Mouse (Mus musculus) liver (tissue): ENCODE data around the gene Anks6.
A peak's percentile ranks its signal among the peaks of the same experiment; 100 is the strongest.
"Not testable (repeated sequence)": the region's sequence is repeated elsewhere in the genome, so short reads cannot be mapped to it uniquely, and the experiment has no call there.

Source experiments
- DNase-seq: peaks from one replicate; pipeline ENCODE4 v3.0.0-alpha.2; 2020; ENCODE audit warnings: mixed read lengths

The Anks6 gene

DNA sequence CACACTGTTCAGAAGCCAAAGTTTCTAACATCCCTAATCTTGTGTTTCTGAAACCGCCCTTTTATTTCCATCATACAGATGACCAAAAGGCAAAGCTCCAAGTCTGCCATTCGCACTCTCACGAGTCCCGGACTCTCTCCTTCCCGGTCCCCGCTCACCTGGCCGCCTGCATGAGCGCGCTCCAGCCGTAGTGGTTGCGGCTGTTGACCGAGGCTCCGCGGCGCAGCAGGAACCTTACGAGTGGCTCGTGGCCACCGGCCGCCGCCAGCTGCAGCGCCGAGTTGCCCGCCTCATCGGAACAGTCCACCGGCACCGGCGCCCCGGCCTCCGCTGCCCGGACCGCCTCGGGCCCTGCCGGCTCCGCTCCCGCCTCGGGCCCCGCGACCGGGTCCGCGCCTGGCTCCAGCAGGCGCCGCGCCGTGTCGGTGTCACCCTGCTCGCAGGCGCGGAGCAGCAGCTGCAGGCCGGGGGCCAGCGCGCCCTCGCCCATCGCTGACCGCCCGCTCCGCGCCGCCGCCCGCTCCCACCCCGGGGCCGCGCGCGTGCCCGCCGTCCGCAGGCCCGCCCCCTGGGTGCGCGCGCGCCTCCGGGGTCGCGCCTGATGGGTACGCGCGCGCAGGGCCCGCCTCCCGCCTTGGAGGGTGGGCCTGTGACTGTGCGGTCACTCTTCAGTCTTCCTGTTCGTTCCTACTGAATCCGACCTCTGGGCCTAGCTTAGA lies at the start of gene Anks6:
Anks6 (minus strand) TSS at position 637 of the 719 bp plus-strand sequence.
- DNase-seq: peak; percentile 52

GRCm38 (mm10) chr4:47103561-47103960 lies 46.3 kb upstream of the Anks6 start:
- no peak for DNase-seq

DNA sequence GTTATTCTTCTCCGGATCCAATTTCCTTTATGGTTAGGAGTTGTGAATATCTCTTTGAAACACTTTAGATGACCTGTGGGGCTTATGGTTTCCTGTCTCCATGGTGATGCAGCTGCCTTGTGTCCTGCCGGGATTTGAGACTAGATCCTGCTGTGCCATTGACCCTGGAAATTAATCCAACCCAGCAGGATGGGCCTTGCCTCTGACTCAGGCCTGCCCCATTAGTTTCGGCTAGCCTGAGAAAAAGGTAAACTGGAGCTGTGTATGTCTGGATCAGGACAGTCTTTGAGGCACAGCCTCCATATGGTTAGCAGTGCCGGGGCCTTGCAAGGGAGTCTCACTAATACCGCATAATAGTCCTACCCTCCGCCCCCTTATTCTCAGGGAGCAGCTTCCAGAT lies 36.4 kb upstream of the Anks6 start:
- no peak for DNase-seq

- DNase-seq: no peak
Measured at GRCm38 (mm10) chr4:47093161-47093560, 35.9 kb upstream of the Anks6 start.

DNA sequence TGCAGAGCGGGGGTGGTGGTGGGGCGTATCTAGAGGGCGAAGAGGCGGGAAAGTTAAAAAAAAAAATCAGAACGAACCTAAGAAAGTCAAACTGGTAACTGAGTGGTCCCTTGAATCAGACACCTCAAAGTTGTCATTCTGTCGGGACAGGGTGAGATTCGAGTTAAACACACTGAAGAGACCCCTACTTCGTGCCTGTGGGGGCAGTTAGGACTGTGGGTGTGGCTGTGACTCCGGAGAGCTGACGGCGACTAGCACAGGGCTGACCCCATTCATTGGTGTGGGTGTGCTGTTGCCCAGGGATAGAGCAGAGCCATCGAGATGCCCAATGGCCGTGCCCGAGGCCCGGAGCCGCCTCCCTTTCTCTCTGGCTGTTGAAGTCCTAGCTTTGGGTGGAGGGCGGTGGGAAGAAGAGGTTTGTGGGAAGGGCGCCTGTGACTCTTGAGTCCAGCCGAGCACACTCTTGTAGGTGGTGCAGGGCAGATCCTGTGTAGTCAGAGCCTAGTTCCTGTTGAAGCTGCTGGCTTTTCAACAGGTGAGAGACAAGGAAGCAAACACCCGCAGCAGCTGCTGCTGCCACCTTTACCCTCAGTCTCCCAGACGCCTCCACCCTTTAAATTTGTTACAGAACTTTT lies 35.3 kb upstream of the Anks6 start:
- DNase-seq: no peak

DNA sequence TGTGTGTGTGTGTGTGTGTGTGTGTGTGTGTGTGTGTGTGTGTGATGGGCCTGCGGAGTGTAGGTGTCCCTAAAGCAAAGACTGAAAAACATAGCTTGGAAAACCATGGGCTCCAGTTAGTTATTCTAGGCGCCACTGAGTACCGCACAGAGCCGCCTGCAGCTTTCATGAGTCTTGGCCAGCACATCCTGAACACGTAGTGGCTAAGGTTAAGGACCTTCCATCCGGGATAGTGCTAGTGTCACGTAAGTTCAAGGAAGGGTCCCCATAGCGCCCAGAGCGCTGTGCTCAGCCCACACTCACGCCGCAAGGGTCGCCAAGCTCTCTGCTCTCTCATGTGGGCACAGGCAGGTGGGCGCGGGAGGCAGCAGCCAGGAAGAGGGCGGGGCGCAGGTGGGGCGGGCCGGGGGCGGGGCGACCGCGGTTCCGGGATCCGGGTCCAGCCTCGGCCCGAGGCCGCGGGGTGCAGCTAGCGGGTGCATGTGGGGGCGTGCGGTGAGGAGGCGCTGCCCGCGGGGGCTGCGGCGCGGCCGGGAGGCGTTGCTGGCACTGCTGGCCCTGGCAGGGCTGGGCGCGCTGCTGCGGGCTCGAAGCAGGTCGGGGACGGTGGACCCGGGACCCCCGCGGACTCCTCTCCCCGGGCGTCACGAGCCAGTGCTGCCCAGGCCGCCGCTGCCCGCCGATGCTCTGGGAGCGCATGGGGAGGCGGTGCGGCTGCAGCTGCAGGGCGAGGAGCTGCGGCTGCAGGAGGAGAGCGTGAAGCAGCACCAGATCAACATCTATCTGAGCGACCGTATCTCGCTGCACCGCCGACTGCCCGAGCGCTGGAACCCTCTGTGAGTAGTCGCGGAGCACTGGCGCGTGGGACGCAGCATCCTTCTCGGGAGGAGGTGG lies 34.5 kb upstream of the Anks6 start, which contains the start of gene Galnt12:
Galnt12 (plus strand) TSS at position 417 of the 894 bp plus-strand sequence.
- peak; percentile 28 for DNase-seq

DNA sequence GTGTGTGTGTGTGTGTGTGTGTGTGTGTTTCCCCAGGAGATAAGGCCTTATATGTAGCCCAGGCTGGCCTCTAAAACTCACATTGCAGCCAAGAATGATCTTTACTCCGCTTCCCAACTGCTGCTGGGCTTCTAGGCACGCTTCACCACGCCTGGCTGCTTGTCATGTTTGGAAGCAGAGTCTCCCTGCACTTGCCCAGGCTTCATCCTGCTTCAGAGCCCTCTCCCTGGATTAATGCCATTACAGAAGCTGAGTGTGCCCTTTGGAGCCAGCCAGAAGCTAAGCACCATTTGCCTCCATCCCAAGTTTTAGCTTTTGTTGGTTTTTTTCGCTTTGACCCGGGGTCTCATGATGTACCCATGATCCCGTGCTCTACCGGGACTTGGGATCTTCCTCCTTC lies 31.4 kb upstream of the Anks6 start:
- DNase-seq: no peak

DNA sequence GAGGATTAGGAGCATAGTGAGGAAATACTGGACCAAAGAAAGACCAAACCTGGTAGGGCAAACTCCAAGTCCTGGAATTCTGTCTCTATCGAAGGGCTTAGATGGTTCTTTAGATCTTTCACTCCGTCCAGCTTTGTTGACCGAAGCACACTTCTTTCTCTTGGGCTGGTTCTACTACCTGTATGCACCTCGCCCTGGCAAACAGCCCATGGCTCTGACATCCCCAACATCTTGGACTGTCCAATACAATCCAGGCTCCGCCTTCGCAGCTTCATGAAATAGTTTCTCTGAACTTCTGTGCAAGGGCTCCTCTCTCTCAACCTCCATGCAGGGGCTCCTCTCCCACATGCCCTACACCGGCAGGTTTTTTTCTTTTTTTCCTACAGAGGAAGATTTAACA lies 26.6 kb upstream of the Anks6 start:
- DNase-seq: no peak

GRCm38 (mm10) chr4:47080647-47081010 lies 23.4 kb upstream of the Anks6 start:
- DNase-seq: no peak

DNA sequence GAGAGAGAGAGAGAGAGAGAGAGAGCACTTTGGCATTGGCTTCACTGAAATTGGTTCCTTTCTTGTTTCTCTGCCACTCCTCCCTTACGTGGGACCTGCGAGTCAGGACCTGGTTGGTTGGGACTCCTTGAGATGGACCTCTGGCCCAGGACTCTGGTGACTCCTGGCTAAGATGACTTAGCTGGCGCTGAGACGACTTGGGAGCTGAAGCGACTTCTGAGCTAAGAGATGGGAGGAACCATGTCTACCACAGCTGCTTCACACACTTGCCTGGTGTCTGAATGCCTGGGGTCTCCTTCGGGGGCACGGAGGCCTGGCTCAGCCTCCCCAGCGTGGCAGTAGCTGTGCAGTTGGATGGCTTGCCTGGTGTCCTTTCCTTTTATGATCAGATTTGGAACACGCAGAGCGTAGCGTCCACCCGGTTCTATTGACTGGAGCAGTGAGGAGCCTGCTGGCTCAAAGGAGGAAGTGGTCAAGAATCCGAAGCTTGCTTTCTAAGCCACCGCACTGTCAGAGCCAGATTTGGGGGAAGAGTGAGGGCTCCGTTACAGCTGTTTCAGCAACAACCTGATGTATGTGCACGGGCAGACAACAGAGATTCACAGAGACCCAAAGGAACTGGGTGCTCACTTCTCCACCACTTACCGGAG lies 22.9 kb upstream of the Anks6 start:
- no peak for DNase-seq

DNA sequence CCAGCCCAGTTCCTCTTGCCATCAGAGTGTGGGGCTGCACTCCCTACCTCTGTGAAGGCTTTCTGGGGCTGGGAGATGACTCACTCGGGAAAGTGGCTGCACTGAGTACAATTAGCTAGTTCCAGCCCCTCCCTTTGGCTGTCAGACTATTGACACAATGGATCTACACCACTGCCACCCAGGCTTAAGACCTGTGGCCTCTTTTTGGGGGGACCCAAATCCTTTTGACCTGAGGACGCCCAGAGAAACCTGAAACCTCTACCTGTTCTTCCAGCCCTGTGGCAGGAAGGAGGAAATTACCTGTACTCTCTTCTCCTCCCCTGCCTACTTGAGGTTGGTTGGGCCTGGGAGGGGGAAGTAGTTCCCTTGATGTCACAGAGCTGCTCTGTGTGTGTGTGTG lies 17.8 kb upstream of the Anks6 start:
- DNase-seq: no peak

GRCm38 (mm10) chr4:47060900-47061299 lies 3.7 kb upstream of the Anks6 start:
- no peak for DNase-seq

- no peak for DNase-seq
Measured at GRCm38 (mm10) chr4:47057510-47058325, 491 bp upstream of the Anks6 start.

DNA sequence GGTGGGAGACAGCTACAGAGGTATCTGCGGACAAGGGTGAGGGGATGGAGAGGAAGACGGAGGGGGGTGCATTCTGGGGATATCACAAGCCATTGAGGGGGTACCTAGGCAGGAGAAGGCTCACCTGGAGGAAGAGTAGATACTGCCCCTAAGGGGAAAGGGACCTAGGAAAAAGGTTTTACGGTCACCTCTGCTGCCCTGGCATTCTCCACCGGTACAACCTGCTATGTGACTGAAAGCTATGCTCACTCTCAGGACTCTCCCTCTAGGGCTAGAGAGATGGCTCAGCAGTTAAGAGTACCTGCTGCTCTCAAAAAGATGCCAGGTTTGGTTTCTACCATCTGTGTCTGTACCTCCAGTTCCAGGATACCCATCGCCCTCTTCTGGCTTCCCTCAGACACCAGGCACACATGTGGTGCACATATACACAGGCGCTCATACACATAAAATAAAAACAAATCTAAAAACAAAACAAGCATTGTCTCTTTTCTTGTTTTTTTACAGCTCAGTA lies 1.6 kb downstream of the Anks6 start:
- DNase-seq: no peak

DNA sequence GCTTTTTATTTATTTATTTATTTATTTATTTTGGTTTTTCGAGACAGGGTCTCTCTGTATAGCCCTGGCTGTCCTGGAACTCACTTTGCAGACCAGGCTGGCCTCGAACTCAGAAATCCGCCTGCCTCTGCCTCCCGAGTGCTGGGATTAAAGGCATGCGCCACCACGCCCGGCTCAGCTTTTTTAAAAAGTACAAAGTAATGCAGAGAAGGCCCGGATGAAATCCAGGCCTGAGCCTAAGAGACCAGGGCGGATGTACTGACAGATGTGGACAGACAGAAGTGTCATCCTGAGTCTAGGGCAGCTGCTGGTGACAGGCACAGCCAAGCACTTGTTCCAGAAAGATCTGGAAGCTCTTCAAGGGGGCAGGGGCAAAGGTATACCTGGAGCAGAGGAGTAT lies 2.1 kb downstream of the Anks6 start:
- not testable (repeated sequence) for DNase-seq

GRCm38 (mm10) chr4:47051905-47052304 lies 5.3 kb downstream of the Anks6 start:
- DNase-seq: no peak

GRCm38 (mm10) chr4:47050642-47051381 lies 6.4 kb downstream of the Anks6 start:
- DNase-seq: no peak

- DNase-seq: peak; percentile 75
Measured at GRCm38 (mm10) chr4:47050167-47050566, 7.1 kb downstream of the Anks6 start.

- DNase-seq: no peak
Measured at GRCm38 (mm10) chr4:47049216-47049615, 8.0 kb downstream of the Anks6 start.

DNA sequence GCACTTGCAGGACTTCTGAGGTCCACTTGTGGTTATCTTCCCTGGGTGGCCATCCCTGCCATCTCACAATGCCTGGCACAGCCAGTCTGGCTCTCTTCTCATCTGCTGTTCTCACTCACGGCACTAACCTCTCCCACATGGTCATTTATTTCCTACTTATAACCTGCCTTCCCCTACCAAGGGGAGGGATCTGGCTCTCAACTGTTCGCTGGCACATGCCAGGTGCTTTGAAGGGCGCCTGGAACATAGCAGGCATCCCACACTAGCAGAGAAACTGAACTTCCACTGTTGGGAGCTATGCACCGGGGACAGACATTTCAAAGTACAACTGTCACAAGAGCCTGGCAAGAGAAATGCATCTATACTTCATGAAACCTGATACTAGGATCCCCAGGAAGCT lies 9.5 kb downstream of the Anks6 start:
- no peak for DNase-seq

DNA sequence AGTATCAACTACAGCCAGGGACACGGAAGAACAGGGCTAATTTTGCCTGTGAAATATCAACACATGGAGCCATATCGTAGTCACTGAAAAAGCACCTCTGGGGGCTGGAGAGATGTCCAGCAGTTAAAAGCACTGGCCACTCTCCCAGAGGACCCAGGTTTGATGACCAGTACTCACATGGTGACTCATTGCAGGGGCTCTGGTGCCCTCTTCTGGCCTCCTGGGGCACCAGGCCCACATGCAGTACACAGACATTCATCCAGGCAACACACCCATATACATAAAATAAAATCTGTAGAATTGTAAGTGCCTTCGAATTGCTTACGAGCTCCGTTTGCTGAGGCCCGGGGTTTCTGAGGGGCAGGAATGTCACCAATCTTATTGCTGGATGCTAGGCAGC lies 10.3 kb downstream of the Anks6 start:
- DNase-seq: no peak
